Mouse (Mus musculus): ENCODE measurements around the gene Lhfp. TPM values are rescaled to one million over a fixed set of nuclear protein-coding genes. Genes with fewer than 3 reads are reported as not detected.

The Lhfp gene
- 10 to 100 TPM; 20.5 to 28.1 TPM for total RNA-seq (2021)
- long read RNA-seq, experiment 1, transcript Lhfp-201 (4 exons, 2,108 nt) = major isoform, 45 of 53 reads
- long read RNA-seq, experiment 1, partial matches to known transcripts = 6 of 53 reads
- long read RNA-seq, experiment 1, other reads (novel, unspliced or antisense) = 2 of 53 reads
- long read RNA-seq, experiment 2, transcript Lhfp-201 (4 exons, 2,108 nt) = major isoform, 49 of 54 reads
- long read RNA-seq, experiment 2, partial matches to known transcripts = 2 of 54 reads
- long read RNA-seq, experiment 2, other reads (novel, unspliced or antisense) = 3 of 54 reads

DNA sequence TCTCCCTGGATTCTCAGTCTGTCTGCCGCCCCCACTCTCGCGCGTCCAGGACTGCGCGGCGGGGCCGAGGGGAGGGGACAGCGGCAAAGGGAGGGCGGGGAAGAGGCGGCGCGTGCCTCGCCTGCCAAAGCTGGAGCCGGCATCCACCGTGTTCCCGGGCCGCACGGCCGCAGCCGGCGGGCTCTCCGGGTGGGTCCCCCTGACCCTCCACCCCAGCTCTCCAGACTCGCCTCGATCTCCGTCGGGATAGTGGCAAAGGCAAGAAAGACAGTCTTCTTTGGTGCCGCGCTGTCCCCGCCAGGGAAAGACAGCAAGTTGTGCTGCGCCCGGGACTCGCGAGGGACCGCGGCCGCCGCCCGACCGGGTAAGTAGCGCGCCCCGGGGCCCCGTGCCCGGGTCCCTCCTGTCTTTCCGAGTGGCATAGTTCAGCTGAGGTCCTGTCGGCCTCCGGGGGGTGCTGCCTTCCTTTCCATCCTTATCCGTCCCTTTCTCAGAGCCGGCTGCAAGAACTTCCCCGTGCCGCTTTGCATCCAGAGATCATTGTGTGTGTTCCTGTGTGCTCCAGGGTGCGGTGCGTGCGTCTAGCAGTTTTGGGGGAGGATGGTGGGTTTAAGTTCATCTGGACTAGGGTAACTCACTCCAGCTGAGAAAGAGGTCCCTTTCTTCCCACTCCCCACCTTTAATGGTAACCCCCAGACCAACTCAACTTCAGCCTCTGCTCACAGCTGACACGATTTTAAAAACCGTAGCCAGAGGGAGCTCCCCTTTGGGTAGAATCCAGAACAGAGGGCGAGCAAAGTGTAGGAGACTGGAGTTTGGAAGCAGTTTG, at the start of gene Lhfp:
Gene Lhfp (plus strand): TSS at position 118 of the 829 bp plus-strand sequence.
- DNase-seq (ENCODE audit: low spot score in 2 of 2) = peak; percentile 48 to 57

GRCm38 (mm10) chr3:52993296-52993695, 48.0 kb upstream of the Lhfp start:
- DNase-seq (ENCODE audit: low spot score in 2 of 2) = no peak

DNA sequence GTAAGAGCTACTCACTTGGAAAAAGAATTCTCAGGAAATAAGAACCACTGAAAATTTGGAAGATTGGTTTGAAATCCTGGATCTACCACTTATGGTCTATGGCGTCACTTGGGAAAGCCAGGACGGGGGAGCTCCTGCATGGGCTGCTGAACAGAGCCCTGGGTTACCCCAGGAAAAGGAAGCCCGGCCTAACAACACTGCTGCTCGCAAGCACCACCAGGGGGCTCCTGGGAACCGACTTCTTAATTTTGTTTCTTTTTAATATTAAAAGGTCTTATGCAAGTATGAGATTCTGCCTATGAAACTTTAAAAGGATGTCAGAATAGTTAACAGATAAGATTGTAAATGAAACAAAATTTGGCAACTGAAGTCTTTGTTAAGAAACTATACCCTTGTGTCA, 46.7 kb upstream of the Lhfp start:
- DNase-seq (ENCODE audit: low spot score in 2 of 2) = no peak

DNA sequence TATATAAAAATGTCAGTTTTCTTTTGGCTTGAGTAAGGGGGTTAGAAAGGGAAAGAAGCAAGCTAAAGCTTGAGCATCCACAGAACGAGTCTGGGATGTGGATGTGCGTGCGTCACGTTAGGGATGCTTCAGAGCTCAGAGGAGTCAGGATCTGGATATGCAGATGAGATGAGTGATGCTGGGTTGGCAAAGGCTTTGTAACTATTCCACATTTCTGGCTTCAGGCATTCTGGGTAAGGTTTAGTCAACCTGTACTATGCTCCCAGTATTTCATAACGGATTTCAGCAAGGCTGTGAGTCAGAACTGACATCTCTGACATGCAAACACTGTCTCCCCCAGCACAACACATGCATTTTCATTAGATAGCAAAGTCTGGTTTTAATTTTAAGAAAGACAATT, 44.7 kb upstream of the Lhfp start:
- DNase-seq (ENCODE audit: low spot score in 2 of 2) = no peak

- no peak for DNase-seq (ENCODE audit: low spot score in 2 of 2)
These were observed 43.9 kb upstream of the Lhfp start for GRCm38 (mm10) chr3:52997381-52997780.

GRCm38 (mm10) chr3:52999016-52999744, 42.1 kb upstream of the Lhfp start:
- DNase-seq (ENCODE audit: low spot score in 2 of 2) = no peak

DNA sequence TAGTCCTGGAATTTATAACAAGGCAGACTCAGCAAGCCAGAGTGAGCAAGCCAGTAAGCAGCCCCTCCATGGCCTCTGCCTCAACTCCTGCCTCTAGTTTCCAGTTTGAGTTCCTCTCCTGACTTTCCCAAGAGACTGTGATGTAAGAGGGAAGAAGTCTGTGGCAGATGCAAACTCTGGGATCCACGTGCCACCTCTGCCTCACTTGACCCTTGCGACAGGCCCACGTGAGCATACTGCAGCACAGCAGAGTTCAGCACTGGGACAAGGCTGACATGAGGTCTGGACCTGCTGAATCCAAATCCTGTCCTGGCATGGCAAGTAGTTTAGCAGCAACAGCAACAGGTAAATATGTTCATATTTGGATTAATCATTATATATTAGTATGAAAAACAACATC, 41.3 kb upstream of the Lhfp start:
- DNase-seq (ENCODE audit: low spot score in 2 of 2) = no peak

- DNase-seq (ENCODE audit: low spot score in 2 of 2) = no peak
These were observed 39.3 kb upstream of the Lhfp start for GRCm38 (mm10) chr3:53002076-53002475.

- peak in 1 of 2 experiments; percentile 52 for DNase-seq (ENCODE audit: low spot score in 2 of 2)
These were observed 36.8 kb upstream of the Lhfp start for GRCm38 (mm10) chr3:53004406-53005114.

GRCm38 (mm10) chr3:53007411-53007810, 33.9 kb upstream of the Lhfp start:
- no peak for DNase-seq (ENCODE audit: low spot score in 2 of 2)

- DNase-seq (ENCODE audit: low spot score in 2 of 2) = peak; percentile 84 to 87
These were observed 24.6 kb upstream of the Lhfp start, which contains the start of gene Cog6 for GRCm38 (mm10) chr3:53016436-53017340. Gene Cog6, minus strand, starts transcription at chr3:53017237.

DNA sequence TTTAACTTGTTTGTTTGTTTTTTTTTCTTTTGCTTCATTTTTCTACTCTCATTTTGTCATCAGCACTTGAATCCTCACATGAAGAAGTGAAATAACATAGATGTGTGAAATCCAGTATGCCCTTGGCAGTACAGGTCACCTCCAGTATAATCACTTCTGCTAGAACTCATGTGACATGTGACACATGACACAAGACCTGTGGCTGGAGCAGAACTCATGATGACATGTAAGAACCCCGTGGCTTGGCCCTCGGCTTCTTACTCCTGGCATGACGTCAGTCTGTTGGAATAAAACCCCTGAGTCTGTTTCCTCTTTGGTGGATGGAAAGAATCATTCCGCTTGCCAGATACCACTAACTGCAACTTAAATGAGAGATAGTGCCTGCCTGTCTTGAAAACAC, 14.0 kb upstream of the Lhfp start:
- no peak for DNase-seq (ENCODE audit: low spot score in 2 of 2)

DNA sequence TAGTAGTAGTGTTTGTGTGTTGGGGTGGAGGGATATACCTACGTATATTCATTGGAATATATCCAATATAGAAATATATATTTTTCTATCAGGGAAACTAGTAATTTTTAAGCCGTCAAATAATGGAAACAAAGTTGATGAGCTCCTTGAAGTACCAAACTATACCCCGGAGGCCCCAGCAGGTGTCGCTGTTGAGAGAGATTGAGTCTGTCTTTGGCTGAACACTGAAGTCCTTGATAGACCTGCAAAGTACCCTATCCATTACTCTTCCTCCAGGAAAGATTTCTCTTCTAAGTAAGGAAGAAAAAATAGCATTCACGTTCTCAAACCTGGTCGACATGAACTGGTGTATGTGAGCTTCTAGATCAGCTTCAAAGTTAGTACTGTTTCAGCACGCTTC, 12.3 kb upstream of the Lhfp start:
- peak; percentile 54 to 72 for DNase-seq (ENCODE audit: low spot score in 2 of 2)

DNA sequence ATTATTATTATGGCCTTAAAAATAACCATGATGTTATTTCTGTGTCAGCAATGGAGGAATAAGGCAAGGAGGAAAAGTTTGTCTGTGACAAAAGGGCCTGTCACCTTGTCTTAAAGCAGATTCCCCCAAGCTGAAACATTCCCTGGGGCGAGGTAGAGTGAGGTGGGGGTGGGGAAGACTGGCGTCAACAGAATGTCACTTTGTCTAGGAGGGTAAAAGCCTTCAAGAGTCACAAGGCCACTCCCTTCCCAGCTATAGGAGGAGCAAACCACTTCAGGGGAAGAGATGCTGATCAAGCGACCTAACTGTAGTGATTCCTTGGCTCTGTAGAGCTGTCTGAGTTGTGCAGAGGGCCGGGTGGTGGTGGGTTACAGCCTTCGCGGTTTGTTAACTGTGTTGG, 9.7 kb upstream of the Lhfp start:
- DNase-seq (ENCODE audit: low spot score in 2 of 2) = no peak

- DNase-seq (ENCODE audit: low spot score in 2 of 2) = no peak
These were observed 8.9 kb upstream of the Lhfp start for GRCm38 (mm10) chr3:53032432-53032831.

GRCm38 (mm10) chr3:53033448-53033847, 7.9 kb upstream of the Lhfp start:
- DNase-seq (ENCODE audit: low spot score in 2 of 2) = peak in 1 of 2 experiments; percentile 28

GRCm38 (mm10) chr3:53036076-53036475, 5.3 kb upstream of the Lhfp start:
- no peak for DNase-seq (ENCODE audit: low spot score in 2 of 2)

DNA sequence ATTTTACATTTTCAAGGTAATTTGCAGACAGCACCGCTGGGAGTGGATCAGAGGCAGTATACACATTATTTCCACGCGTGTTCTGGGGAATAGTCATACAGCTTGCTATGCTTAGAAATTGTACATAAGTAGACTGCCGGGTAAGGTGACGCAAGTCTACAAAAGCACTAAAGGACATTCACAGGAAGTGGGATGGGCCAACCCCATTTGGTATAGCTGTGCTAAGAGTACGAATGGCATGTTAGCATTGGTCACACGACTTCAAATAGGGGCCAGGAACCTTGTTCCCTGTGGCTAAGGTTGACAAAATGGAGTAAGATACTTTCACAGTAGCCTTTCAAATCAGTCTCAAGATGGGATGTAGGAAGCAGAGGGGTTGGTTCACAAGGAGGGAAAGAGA, 4.4 kb upstream of the Lhfp start:
- DNase-seq (ENCODE audit: low spot score in 2 of 2) = no peak

- DNase-seq (ENCODE audit: low spot score in 2 of 2) = no peak
These were observed 2.4 kb upstream of the Lhfp start for GRCm38 (mm10) chr3:53038913-53039312.

DNA sequence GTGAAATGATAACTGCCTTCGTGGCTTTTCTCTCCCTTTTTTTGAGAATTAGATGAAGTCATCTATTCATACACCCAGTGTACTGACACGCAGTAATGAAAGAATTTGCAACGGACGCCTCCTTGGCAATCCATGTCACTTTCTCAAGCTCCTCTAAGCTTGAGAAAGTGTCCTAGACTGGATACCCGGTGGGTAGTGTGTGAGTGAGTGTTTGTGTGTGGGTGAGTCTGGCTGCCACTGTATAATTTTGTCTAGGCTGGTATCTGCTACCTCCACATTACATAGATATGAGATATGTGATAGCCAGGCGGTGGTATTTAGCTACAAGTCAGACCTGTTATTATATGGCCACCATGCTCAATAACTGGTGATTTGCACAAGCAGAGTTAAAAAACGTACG, 1.6 kb upstream of the Lhfp start:
- DNase-seq (ENCODE audit: low spot score in 2 of 2) = no peak
